Mouse (Mus musculus): ENCODE data around the gene Clcc1. TPM values are rescaled to one million over a fixed set of nuclear protein-coding genes. Genes with fewer than 3 reads are reported as not detected.

Gene Clcc1
- polyA plus RNA-seq, 1 experiment from 2014 or later: 34.1 TPM

GRCm38 (mm10) chr3:108711296-108711695 lies 57.6 kb downstream of the Clcc1 start:
- Histone ChIP-seq H3K27ac (replicated peaks) (no peak overlapping the region), H3K27me3 (replicated peaks) (no peaks in the 10 kb centered on the region), H3K4me1 (peaks cover 11% of the 10 kb centered on the region), H3K4me2 (no peak overlapping the region), H3K36me3 (no peaks in the 10 kb centered on the region), H3K9ac (replicated peaks) (no peak overlapping the region), H3K4me3 (replicated peaks) (no peak overlapping the region), H3K9me3 (replicated peaks) (no peaks in the 10 kb centered on the region)
- no peak for ATAC-seq (ENCODE audit: low FRiP score)
- WGBS: 97% methylated on average over 5 of the region's 5 CpGs

GRCm38 (mm10) chr3:108713065-108713675 lies 59.5 kb downstream of the Clcc1 start:
- WGBS: 12% methylated on average over 3 of the region's 3 CpGs
- 0 out of 2 replicates have a peak overlapping the region, but pooled peaks have one; percentile 17 for H3K4me2 ChIP-seq
- H3K4me3 ChIP-seq (replicated peaks): no peak overlapping the region
- ATAC-seq (ENCODE audit: low FRiP score): peak; percentile 47; the same call in 1 of the 2 replicates
- peak overlapping the region; percentile 56 for H3K27ac ChIP-seq (replicated peaks)
- H3K36me3 ChIP-seq: no peaks in the 10 kb centered on the region
- no peaks in the 10 kb centered on the region for H3K9me3 ChIP-seq (replicated peaks)
- no peak overlapping the region for H3K9ac ChIP-seq (replicated peaks)
- peaks cover 11% of the 10 kb centered on the region for H3K4me1 ChIP-seq
- no peaks in the 10 kb centered on the region for H3K27me3 ChIP-seq (replicated peaks)

- peaks cover 11% of the 10 kb centered on the region for H3K4me1 ChIP-seq
- ATAC-seq (ENCODE audit: low FRiP score): no peak
- no peaks in the 10 kb centered on the region for H3K27me3 ChIP-seq (replicated peaks)
- no peaks in the 10 kb centered on the region for H3K9me3 ChIP-seq (replicated peaks)
- H3K4me2 ChIP-seq: no peak overlapping the region
- no peak overlapping the region for H3K9ac ChIP-seq (replicated peaks)
- no peak overlapping the region for H3K4me3 ChIP-seq (replicated peaks)
- H3K27ac ChIP-seq (replicated peaks): no peak overlapping the region
- WGBS: 94% methylated on average over 4 of the region's 4 CpGs
- H3K36me3 ChIP-seq: no peaks in the 10 kb centered on the region
Observed at GRCm38 (mm10) chr3:108714837-108715236, 61.1 kb downstream of the Clcc1 start.

- Histone ChIP-seq H3K9me3 (replicated peaks) (no peaks in the 10 kb centered on the region), H3K4me3 (replicated peaks) (no peak overlapping the region), H3K27me3 (replicated peaks) (no peaks in the 10 kb centered on the region), H3K9ac (replicated peaks) (no peak overlapping the region), H3K27ac (replicated peaks) (no peak overlapping the region), H3K36me3 (no peaks in the 10 kb centered on the region), H3K4me2 (no peak overlapping the region), H3K4me1 (peaks cover 27% of the 10 kb centered on the region)
- ATAC-seq (ENCODE audit: low FRiP score): no peak
- WGBS: 66% methylated on average over 3 of the region's 3 CpGs
Observed at GRCm38 (mm10) chr3:108717896-108718502, 64.3 kb downstream of the Clcc1 start.

- Histone ChIP-seq H3K4me2 (peak overlapping the region; percentile 69; the same call in 1 of the 2 replicates), H3K9me3 (replicated peaks) (no peaks in the 10 kb centered on the region), H3K4me3 (replicated peaks) (no peak overlapping the region), H3K36me3 (no peaks in the 10 kb centered on the region), H3K27ac (replicated peaks) (no peak overlapping the region), H3K9ac (replicated peaks) (no peak overlapping the region), H3K27me3 (replicated peaks) (no peaks in the 10 kb centered on the region), H3K4me1 (peaks cover 21% of the 10 kb centered on the region)
- 81% methylated on average over 2 of the region's 2 CpGs for WGBS
- no peak for ATAC-seq (ENCODE audit: low FRiP score)
Observed at GRCm38 (mm10) chr3:108719357-108719756, 65.6 kb downstream of the Clcc1 start.

GRCm38 (mm10) chr3:108719761-108720160 lies 66.0 kb downstream of the Clcc1 start:
- H3K4me2 ChIP-seq: peak overlapping the region; percentile 69; the same call in 1 of the 2 replicates
- ATAC-seq (ENCODE audit: low FRiP score): no peak
- H3K27me3 ChIP-seq (replicated peaks): no peaks in the 10 kb centered on the region
- H3K36me3 ChIP-seq: no peaks in the 10 kb centered on the region
- no peaks in the 10 kb centered on the region for H3K9me3 ChIP-seq (replicated peaks)
- H3K27ac ChIP-seq (replicated peaks): no peak overlapping the region
- 76% methylated on average over 3 of the region's 3 CpGs for WGBS
- H3K4me1 ChIP-seq: peaks cover 21% of the 10 kb centered on the region
- H3K4me3 ChIP-seq (replicated peaks): no peak overlapping the region
- no peak overlapping the region for H3K9ac ChIP-seq (replicated peaks)

GRCm38 (mm10) chr3:108721076-108721991 lies 67.6 kb downstream of the Clcc1 start:
- Histone ChIP-seq H3K4me2 (peak overlapping the region; percentile 69), H3K9ac (replicated peaks) (peak overlapping the region; percentile 78), H3K4me3 (replicated peaks) (peak overlapping the region; percentile 76), H3K4me1 (peaks cover 24% of the 10 kb centered on the region), H3K27ac (replicated peaks) (peak overlapping the region; percentile 89), H3K36me3 (no peaks in the 10 kb centered on the region), H3K9me3 (replicated peaks) (no peaks in the 10 kb centered on the region), H3K27me3 (replicated peaks) (no peaks in the 10 kb centered on the region)
- peak; percentile 63 for ATAC-seq (ENCODE audit: low FRiP score)
- WGBS: under 1% methylated on average over 44 of the region's 44 CpGs

- H3K27ac ChIP-seq (replicated peaks): peak within 1 kb of the TSS; percentile 89
- peaks cover 24% of the 10 kb centered on the region for H3K4me1 ChIP-seq
- no peaks in the 10 kb centered on the region for H3K36me3 ChIP-seq
- H3K27me3 ChIP-seq (replicated peaks): no peaks in the 10 kb centered on the region
- WGBS: 3% methylated on average over 53 of the region's 53 CpGs
- peak within 1 kb of the TSS; percentile 76 for H3K4me3 ChIP-seq (replicated peaks)
- peak within 1 kb of the TSS; percentile 69 for H3K4me2 ChIP-seq
- peak; percentile 97 for ATAC-seq (ENCODE audit: low FRiP score)
- H3K9me3 ChIP-seq (replicated peaks): no peaks in the 10 kb centered on the region
- peak within 1 kb of the TSS; percentile 78 for H3K9ac ChIP-seq (replicated peaks)
Observed at GRCm38 (mm10) chr3:108722036-108722872, 68.5 kb downstream of the Clcc1 start, which contains the start of gene Gpsm2. Gpsm2 (minus strand) TSS chr3:108722309.

- Histone ChIP-seq H3K9me3 (replicated peaks) (no peaks in the 10 kb centered on the region), H3K9ac (replicated peaks) (no peak overlapping the region), H3K4me2 (no peak overlapping the region), H3K4me3 (replicated peaks) (no peak overlapping the region), H3K4me1 (peaks cover 10% of the 10 kb centered on the region), H3K36me3 (no peaks in the 10 kb centered on the region), H3K27me3 (replicated peaks) (no peaks in the 10 kb centered on the region), H3K27ac (replicated peaks) (no peak overlapping the region)
- WGBS: 94% methylated on average over 7 of the region's 7 CpGs
- ATAC-seq (ENCODE audit: low FRiP score): no peak
Observed at GRCm38 (mm10) chr3:108726413-108726812, 72.7 kb downstream of the Clcc1 start.

- H3K4me2 ChIP-seq: no peak overlapping the region
- H3K36me3 ChIP-seq: no peaks in the 10 kb centered on the region
- H3K9me3 ChIP-seq (replicated peaks): no peaks in the 10 kb centered on the region
- no peak overlapping the region for H3K27ac ChIP-seq (replicated peaks)
- no peak overlapping the region for H3K9ac ChIP-seq (replicated peaks)
- ATAC-seq (ENCODE audit: low FRiP score): no peak
- H3K4me3 ChIP-seq (replicated peaks): no peak overlapping the region
- H3K4me1 ChIP-seq: peaks cover 9% of the 10 kb centered on the region
- no peaks in the 10 kb centered on the region for H3K27me3 ChIP-seq (replicated peaks)
Observed at GRCm38 (mm10) chr3:108727344-108727743, 73.6 kb downstream of the Clcc1 start.

GRCm38 (mm10) chr3:108727776-108728175 lies 74.1 kb downstream of the Clcc1 start:
- no peak overlapping the region for H3K9ac ChIP-seq (replicated peaks)
- no peaks in the 10 kb centered on the region for H3K27me3 ChIP-seq (replicated peaks)
- no peak overlapping the region for H3K27ac ChIP-seq (replicated peaks)
- H3K9me3 ChIP-seq (replicated peaks): no peaks in the 10 kb centered on the region
- no peak overlapping the region for H3K4me2 ChIP-seq
- H3K4me3 ChIP-seq (replicated peaks): no peak overlapping the region
- no peaks in the 10 kb centered on the region for H3K36me3 ChIP-seq
- peaks cover 5% of the 10 kb centered on the region for H3K4me1 ChIP-seq
- ATAC-seq (ENCODE audit: low FRiP score): no peak
- 94% methylated on average over 3 of the region's 3 CpGs for WGBS
